Mouse (Mus musculus) mammary gland, adult 2 months (tissue): Measurements from ENCODE around the gene Olfr1086. TPM values are rescaled to one million over a fixed set of nuclear protein-coding genes. Genes with fewer than 3 reads are reported as not detected.

Experiments used
- polyA plus RNA-seq: library from polyadenylated mRNA; depleted of rRNA; stranded (reverse); fragments of >200 nt; gene quantifications from 2 replicates; pipeline ENCODE4 v1.2.3, GENCODE M21; 2012; ENCODE audit warnings: low replicate concordance; rRNA removed

The Olfr1086 gene
- not detected in 2 replicates for polyA plus RNA-seq

GRCm38 (mm10) chr2:86679992-86680391, at the start of gene Olfr1086:
Gene Olfr1086, minus strand, starts transcription at chr2:86680092.

GRCm38 (mm10) chr2:86698295-86698694, 18.4 kb upstream of the Olfr1086 start, which contains the start of gene Olfr1087:
Gene Olfr1087, minus strand, starts transcription at chr2:86698395.

GRCm38 (mm10) chr2:86661919-86662318, 18.0 kb downstream of the Olfr1086 start, which contains the start of gene Olfr1085:
Gene Olfr1085, minus strand, starts transcription at chr2:86662019.

DNA sequence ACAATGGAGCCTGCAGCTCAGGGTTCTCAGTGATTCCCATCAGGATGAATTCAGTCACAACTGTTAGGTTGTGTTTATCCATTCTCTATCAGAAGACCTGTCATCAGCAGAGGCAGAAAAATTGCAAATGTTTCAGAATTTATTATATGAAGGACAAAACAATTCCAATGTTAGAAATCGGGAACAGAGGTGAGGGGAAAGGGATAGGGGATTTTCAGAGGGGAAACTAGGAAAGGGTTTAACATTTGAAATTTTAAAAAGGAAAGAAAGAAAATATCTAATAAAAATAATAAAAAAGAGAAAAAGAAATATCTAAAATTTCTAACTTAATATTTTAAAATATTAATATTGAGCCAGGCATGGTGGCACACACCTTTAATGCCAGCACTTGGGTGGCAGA, 40.3 kb downstream of the Olfr1086 start, which contains the start of gene Olfr1084:
Olfr1084 (minus strand) TSS at position 101 of the 400 bp plus-strand sequence.

Other genes with a start within 250 kb of the Olfr1086 start
- not detected in 2 replicates for gene Olfr1065, start 229.5 kb downstream of the Olfr1086 start, polyA plus RNA-seq
- not detected in 2 replicates for gene Olfr1066, start 223.8 kb downstream of the Olfr1086 start, polyA plus RNA-seq
- gene Olfr228, start 192.7 kb downstream of the Olfr1086 start, polyA plus RNA-seq, result not detected in 2 replicates
- gene Olfr1076, start 171.6 kb downstream of the Olfr1086 start, polyA plus RNA-seq, result not detected in 2 replicates
- gene Olfr1079, start 137.6 kb downstream of the Olfr1086 start, polyA plus RNA-seq, result not detected in 2 replicates
- not detected in 2 replicates for gene Olfr1080, start 121.9 kb downstream of the Olfr1086 start, polyA plus RNA-seq
- not detected in 2 replicates for gene Olfr1082, start 81.1 kb downstream of the Olfr1086 start, polyA plus RNA-seq
- gene Olfr1084, start 40.4 kb downstream of the Olfr1086 start, polyA plus RNA-seq, result not detected in 2 replicates
- not detected in 2 replicates for gene Olfr1085, start 18.1 kb downstream of the Olfr1086 start, polyA plus RNA-seq
- gene Olfr1087, start 18.3 kb upstream of the Olfr1086 start, polyA plus RNA-seq, result not detected in 2 replicates
- gene Olfr1089, start 53.6 kb upstream of the Olfr1086 start, polyA plus RNA-seq, result not detected in 2 replicates
- gene Olfr1090, start 78.9 kb upstream of the Olfr1086 start, polyA plus RNA-seq, result not detected in 2 replicates
- not detected in 2 replicates for gene Olfr1093, start 102.4 kb upstream of the Olfr1086 start, polyA plus RNA-seq
- not detected in 2 replicates for gene Olfr141, start 129.9 kb upstream of the Olfr1086 start, polyA plus RNA-seq
- gene Olfr1094, start 144.6 kb upstream of the Olfr1086 start, polyA plus RNA-seq, result not detected in 2 replicates
- not detected in 2 replicates for gene Olfr1095, start 171.6 kb upstream of the Olfr1086 start, polyA plus RNA-seq
- not detected in 2 replicates for gene Gm13723, start 194.7 kb upstream of the Olfr1086 start, polyA plus RNA-seq
- gene Olfr1097, start 212.1 kb upstream of the Olfr1086 start, polyA plus RNA-seq, result not detected in 2 replicates
- not detected in 2 replicates for gene Olfr1098, start 244.5 kb upstream of the Olfr1086 start, polyA plus RNA-seq